Mouse (Mus musculus) MEL (cell line): ENCODE results near the gene Fam167b. TPM values are rescaled to one million over a fixed set of nuclear protein-coding genes. Genes with fewer than 3 reads are reported as not detected.
"Not testable (repeated sequence)": the region's sequence is repeated elsewhere in the genome, so short reads cannot be mapped to it uniquely, and the experiment has no call there.

ENCODE experiments used
- DNase-seq: peaks from one replicate; pipeline ENCODE4 v3.0.0; 2011; ENCODE audit warnings: low read depth, low spot score
- H3K27ac ChIP-seq: 2 replicates; pipeline ENCODE4 v1.5.1; 2012; ENCODE audit warnings: low read depth, mild to moderate bottlenecking, control low read depth, low read length, moderate library complexity; ENCODE audit not compliant: control insufficient read depth
- H3K27me3 ChIP-seq, 2 experiments: fragments of 150-350 bp in 1 of 2; sonication (generic) in 1 of 2; 2 replicates each; pipeline ENCODE4 v1.6.1; 2012; ENCODE audit warnings: low read length in 2 of 2, mild to moderate bottlenecking in 2 of 2, improper control_type of control experiment in 1 of 2, moderate library complexity in 1 of 2; ENCODE audit not compliant: insufficient read depth in 2 of 2, control insufficient read depth in 1 of 2
- H3K36me3 ChIP-seq, 2 experiments: 2 replicates each; pipeline ENCODE4 v1.6.1; 2012 to 2014; ENCODE audit warnings: low read length in 2 of 2, improper control_type of control experiment in 1 of 2, inconsistent platforms in 1 of 2, mild to moderate bottlenecking in 1 of 2; ENCODE audit not compliant: insufficient read depth in 2 of 2, control insufficient read depth in 1 of 2
- H3K4me1 ChIP-seq, 2 experiments: fragments of 150-350 bp in 1 of 2; sonication (generic) in 1 of 2; 2 replicates each; pipeline ENCODE4 v1.6.1; 2012; ENCODE audit warnings: low read length in 2 of 2, improper control_type of control experiment in 1 of 2, mild to moderate bottlenecking in 1 of 2; ENCODE audit not compliant: insufficient read depth in 2 of 2, control insufficient read depth in 1 of 2
- H3K4me3 ChIP-seq, 2 experiments: fragments of 150-350 bp in 1 of 2; sonication (generic) in 1 of 2; 2 replicates each; pipeline ENCODE4 v1.5.1; 2012; ENCODE audit warnings: low read depth in 2 of 2, low read length in 2 of 2, mild to moderate bottlenecking in 2 of 2, moderate library complexity in 2 of 2, control low read depth in 1 of 2, improper control_type of control experiment in 1 of 2; ENCODE audit not compliant: control insufficient read depth in 1 of 2, insufficient read depth in 1 of 2
- H3K79me2 ChIP-seq: 2 replicates; pipeline ENCODE4 v1.6.1; 2012; ENCODE audit warnings: mild to moderate bottlenecking, low read length, moderate library complexity; ENCODE audit not compliant: control insufficient read depth, poor library complexity, insufficient read depth
- H3K9ac ChIP-seq: 2 replicates; pipeline ENCODE4 v1.6.1; 2012; ENCODE audit warnings: low read depth, mild to moderate bottlenecking, control low read depth, low read length, moderate library complexity; ENCODE audit not compliant: control insufficient read depth, poor library complexity, severe bottlenecking
- H3K9me3 ChIP-seq: fragments of 150-350 bp; sonication (generic); replicated peaks from 2 replicates; pipeline ENCODE4 v1.6.1; 2012; ENCODE audit warnings: mild to moderate bottlenecking, low read length, improper control_type of control experiment, moderate library complexity; ENCODE audit not compliant: insufficient read depth
- CHD1 ChIP-seq: IDR thresholded peaks from 2 replicates; pipeline ENCODE4 v1.6.1; 2012; ENCODE audit warnings: low read depth, mild to moderate bottlenecking, inconsistent platforms, low read length, improper control_type of control experiment
- CHD2 ChIP-seq: IDR thresholded peaks from 2 replicates; pipeline ENCODE4 v1.6.1; 2011; ENCODE audit warnings: low read length, improper control_type of control experiment
- CTCF ChIP-seq, 3 experiments: IDR thresholded peaks in 2 of 3; conservative IDR thresholded peaks in 1 of 3; 2 replicates each; pipeline ENCODE4 v1.5.1; 2011 to 2012; ENCODE audit warnings: low read length in 3 of 3, low read depth in 2 of 3, mild to moderate bottlenecking in 2 of 3, improper control_type of control experiment in 1 of 3, inconsistent platforms in 1 of 3, mixed read lengths in 1 of 3, moderate library complexity in 1 of 3; ENCODE audit not compliant: control insufficient read depth in 1 of 3, insufficient read depth in 1 of 3, poor library complexity in 1 of 3, severe bottlenecking in 1 of 3
- E2F4 ChIP-seq: IDR thresholded peaks from 2 replicates; pipeline ENCODE4 v1.6.1; 2011; ENCODE audit warnings: low read depth, low read length, improper control_type of control experiment, borderline replicate concordance
- ELF1 ChIP-seq: IDR thresholded peaks from 2 replicates; pipeline ENCODE4 v1.6.1; 2014; ENCODE audit warnings: low read depth, mild to moderate bottlenecking, inconsistent platforms, low read length, improper control_type of control experiment, moderate library complexity
- JUND ChIP-seq: IDR thresholded peaks from 2 replicates; pipeline ENCODE4 v1.6.1; 2011; ENCODE audit warnings: low read depth, mild to moderate bottlenecking, improper control_type of control experiment, low read length
- KAT2A ChIP-seq: conservative IDR thresholded peaks from 2 replicates; pipeline ENCODE4 v1.6.1; 2012; ENCODE audit warnings: low read depth, low read length, improper control_type of control experiment, inconsistent platforms
- MXI1 ChIP-seq: IDR thresholded peaks from 2 replicates; pipeline ENCODE4 v1.6.1; 2011; ENCODE audit warnings: mild to moderate bottlenecking, low read depth, low read length, improper control_type of control experiment
- MYB ChIP-seq: IDR thresholded peaks from 2 replicates; pipeline ENCODE4 v1.6.1; 2011; ENCODE audit warnings: mild to moderate bottlenecking, low read depth, low read length, improper control_type of control experiment
- POLR2A ChIP-seq, 2 experiments: IDR thresholded peaks; 2 replicates each; pipeline ENCODE4 v1.6.1; 2011 to 2012; ENCODE audit warnings: low read length in 2 of 2, mild to moderate bottlenecking in 2 of 2, control low read depth in 1 of 2, improper control_type of control experiment in 1 of 2, low read depth in 1 of 2, moderate library complexity in 1 of 2; ENCODE audit not compliant: control insufficient read depth in 1 of 2, insufficient read depth in 1 of 2, poor library complexity in 1 of 2
- POLR2AphosphoS5 ChIP-seq: IDR thresholded peaks from 2 replicates; pipeline ENCODE4 v1.6.1; 2012; ENCODE audit warnings: low read depth, borderline replicate concordance, mild to moderate bottlenecking, inconsistent platforms, low read length, moderate library complexity, mixed read lengths
- RAD21 ChIP-seq: IDR thresholded peaks from 2 replicates; pipeline ENCODE4 v1.6.1; 2011; ENCODE audit warnings: mild to moderate bottlenecking, low read depth, low read length, improper control_type of control experiment
- SMC3 ChIP-seq: IDR thresholded peaks from 2 replicates; pipeline ENCODE4 v1.6.1; 2011; ENCODE audit warnings: low read depth, low read length, improper control_type of control experiment
- TAL1 ChIP-seq: IDR thresholded peaks from 2 replicates; pipeline ENCODE4 v1.6.1; 2012; ENCODE audit warnings: mild to moderate bottlenecking, inconsistent platforms, low read length, moderate library complexity, mixed read lengths
- TCF12 ChIP-seq: IDR thresholded peaks from 2 replicates; pipeline ENCODE4 v1.6.1; 2014; ENCODE audit warnings: low read depth, mild to moderate bottlenecking, inconsistent platforms, low read length, improper control_type of control experiment, moderate library complexity
- USF2 ChIP-seq, 2 experiments: IDR thresholded peaks; 2 replicates each; pipeline ENCODE4 v1.6.1; 2011 to 2012; ENCODE audit warnings: improper control_type of control experiment in 2 of 2, low read length in 2 of 2, borderline replicate concordance in 1 of 2, inconsistent platforms in 1 of 2, low read depth in 1 of 2, mild to moderate bottlenecking in 1 of 2; ENCODE audit not compliant: insufficient read depth in 1 of 2
- ZC3H11A ChIP-seq: IDR thresholded peaks from 2 replicates; pipeline ENCODE4 v1.6.1; 2012; ENCODE audit warnings: low read depth, mild to moderate bottlenecking, inconsistent platforms, low read length, improper control_type of control experiment
- polyA plus RNA-seq, 2 experiments: library from polyadenylated mRNA; stranded (reverse) in 1 of 2; unstranded in 1 of 2; fragments of >175 nt in 1 of 2; fragments of >200 nt in 1 of 2; gene quantifications; 2 replicates each; pipeline versions ENCODE4 v1.2.1 to v1.2.4; 2012; ENCODE audit warnings: low replicate concordance in 2 of 2, low read depth in 1 of 2; ENCODE audit not compliant: insufficient read length in 2 of 2, insufficient read depth in 1 of 2, missing spikeins in 1 of 2
- total RNA-seq: library from RNA; depleted of rRNA; stranded (reverse); fragments of 300-350 nt; gene quantifications from 2 replicates; pipeline ENCODE4 v1.2.3, GENCODE M21; 2012

Gene Fam167b
- total and polyA plus RNA-seq, 3 experiments, result not detected

- TF ChIP-seq POLR2AphosphoS5 (no peak), ELF1 (peak; percentile 76), TCF12 (peak; percentile 23; the same call in 1 of the 2 replicates), CHD1 (peak; percentile 99), POLR2A (IDR thresholded peaks at IDR 0.05; ENCODE audit: control insufficient read depth in 1 of 2, insufficient read depth in 1 of 2, low read depth in 1 of 2, low read length in 2 of 2, poor library complexity in 1 of 2) (peak; percentile 7 to 78; a peak in 2 of 4 replicates)
- TF ChIP-seq, all 39 proteins: peak for 16
Observed at GRCm38 (mm10) chr4:129542592-129543141, 35.7 kb downstream of the Fam167b start, which contains the start of gene Hdac1 (continued).

GRCm38 (mm10) chr4:129541868-129542591, 36.3 kb downstream of the Fam167b start:
- Histone ChIP-seq H3K4me3 (peak overlapping the region; percentile 89 to 93), H3K27ac (peak overlapping the region; percentile 62), H3K4me1 (peaks cover 5 to 17% of the 10 kb centered on the region in 2 experiments), H3K36me3 (peaks cover 0 to 19% of the 10 kb centered on the region in 2 experiments; a peak in 3 of 4 replicates), H3K9me3 (no peaks in the 10 kb centered on the region), H3K9ac (peak overlapping the region; percentile 81), H3K27me3 (no peaks in the 10 kb centered on the region), H3K79me2 (peaks cover 31% of the 10 kb centered on the region)
- TF ChIP-seq JUND (no peak), USF2 (IDR thresholded peaks at IDR 0.05; ENCODE audit: borderline replicate concordance in 1 of 2, insufficient read depth in 1 of 2, low read depth in 1 of 2, low read length in 2 of 2) (no peak), POLR2A (IDR thresholded peaks at IDR 0.05; ENCODE audit: control insufficient read depth in 1 of 2, insufficient read depth in 1 of 2, low read depth in 1 of 2, low read length in 2 of 2, poor library complexity in 1 of 2) (peak in 1 of 2 experiments; percentile 88; a peak in 2 of 4 replicates), MXI1 (peak; percentile 59), CHD2 (peak; percentile 27; the same call in 1 of the 2 replicates), E2F4 (no peak), CHD1 (0 out of 2 replicates have a peak, but pooled peaks have one; percentile 4), KAT2A (0 out of 2 replicates have a peak, but pooled peaks have one; percentile 11), CTCF (IDR thresholded peaks at IDR 0.05 in 2 of 3, conservative IDR thresholded peaks at IDR 0.05 in 1 of 3; ENCODE audit: control insufficient read depth in 1 of 3, insufficient read depth in 1 of 3, low read depth in 2 of 3, low read length in 3 of 3, poor library complexity in 1 of 3, severe bottlenecking in 1 of 3) (peak; percentile 25 to 47 (median 26))
- peak; percentile 68 for DNase-seq

DNA sequence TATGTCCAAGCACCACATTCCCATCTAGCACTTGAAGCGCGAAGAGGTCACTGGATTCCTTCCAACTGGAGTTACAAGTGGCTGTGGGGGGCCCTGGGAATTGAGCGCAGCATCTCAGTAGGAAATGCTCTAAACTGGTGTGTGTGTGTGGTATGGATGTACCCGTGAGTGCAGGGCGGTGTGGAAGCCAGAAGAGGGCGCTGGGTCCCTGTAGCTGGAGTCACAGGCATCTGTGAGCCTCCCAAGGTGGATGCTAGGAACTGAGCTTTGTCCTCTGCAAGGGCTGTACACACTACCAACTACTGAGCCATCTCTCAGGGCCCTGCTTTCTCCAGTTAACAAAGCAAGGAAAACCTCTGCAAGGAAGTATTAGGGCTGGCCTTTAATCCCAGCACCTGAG, 38.3 kb downstream of the Fam167b start:
- peak; percentile 40 for TF ChIP-seq SMC3
- TF ChIP-seq ZC3H11A, result 0 out of 2 replicates have a peak, but pooled peaks have one; percentile 29
- TF ChIP-seq RAD21, result peak; percentile 49
- TF ChIP-seq CTCF (IDR thresholded peaks at IDR 0.05 in 2 of 3, conservative IDR thresholded peaks at IDR 0.05 in 1 of 3; ENCODE audit: control insufficient read depth in 1 of 3, insufficient read depth in 1 of 3, low read depth in 2 of 3, low read length in 3 of 3, poor library complexity in 1 of 3, severe bottlenecking in 1 of 3), result peak; percentile 52 to 72 (median 59); a peak in 5 of 6 replicates
- no peak for TF ChIP-seq TAL1
- no peak for TF ChIP-seq MYB
- TF ChIP-seq, all 39 proteins: peak for 4
- Histone ChIP-seq H3K36me3 (peaks cover 0 to 12% of the 10 kb centered on the region in 2 experiments; a peak in 2 of 4 replicates), H3K27ac (no peak overlapping the region), H3K27me3 (no peaks in the 10 kb centered on the region), H3K9me3 (no peaks in the 10 kb centered on the region), H3K4me1 (peaks cover 0 to 12% of the 10 kb centered on the region in 2 experiments), H3K79me2 (peaks cover 34% of the 10 kb centered on the region), H3K4me3 (no peak overlapping the region), H3K9ac (no peak overlapping the region)
- DNase-seq, result peak; percentile 70

- H3K27ac ChIP-seq, H3K4me3 ChIP-seq, H3K27me3 ChIP-seq, H3K79me2 ChIP-seq, H3K9me3 ChIP-seq, DNase-seq, H3K9ac ChIP-seq, H3K4me1 ChIP-seq: not testable (repeated sequence)
- peaks cover 0 to 12% of the 10 kb centered on the region in 2 experiments; a peak in 2 of 4 replicates for H3K36me3 ChIP-seq
Observed at GRCm38 (mm10) chr4:129528901-129529300, 49.4 kb downstream of the Fam167b start.
